Mouse (Mus musculus) limb, embryonic 13.5 days (tissue): ENCODE results near the gene Ctps. TPM values are rescaled to one million over a fixed set of nuclear protein-coding genes. Genes with fewer than 3 reads are reported as not detected.
A peak's percentile ranks its signal among the peaks of the same experiment; 100 is the strongest.
"Not testable (repeated sequence)": the region's sequence is repeated elsewhere in the genome, so short reads cannot be mapped to it uniquely, and the experiment has no call there.

ENCODE experiments used
- ATAC-seq: fragments of 200-750 bp; cut with Nextera tagmentation; 2 replicates; pipeline ENCODE4 v1.8.0; 2017; ENCODE audit warnings: low read depth, moderate number of reproducible peaks, moderate TSS enrichment; ENCODE audit not compliant: low FRiP score
- H3K27ac ChIP-seq: fragments of 300-500 bp; sonication (generic); 2 replicates; pipeline ENCODE4 v1.5.1; 2015; ENCODE audit warnings: inconsistent platforms, mild to moderate bottlenecking, moderate library complexity
- H3K27me3 ChIP-seq: fragments of 300-500 bp; sonication (generic); 2 replicates; pipeline ENCODE4 v1.6.1; 2015; ENCODE audit warnings: mild to moderate bottlenecking, inconsistent platforms
- H3K36me3 ChIP-seq: fragments of 300-500 bp; sonication (generic); 2 replicates; pipeline ENCODE4 v1.6.1; 2015; ENCODE audit warnings: inconsistent platforms, mild to moderate bottlenecking, moderate library complexity
- H3K4me1 ChIP-seq: fragments of 300-500 bp; sonication (generic); 2 replicates; pipeline ENCODE4 v1.6.1; 2015; ENCODE audit warnings: inconsistent platforms
- H3K4me2 ChIP-seq: fragments of 300-500 bp; sonication (generic); replicated peaks from 2 replicates; pipeline ENCODE4 v1.6.1; 2015; ENCODE audit warnings: inconsistent platforms, mild to moderate bottlenecking, moderate library complexity
- H3K4me3 ChIP-seq: fragments of 300-500 bp; sonication (generic); 2 replicates; pipeline ENCODE4 v1.5.1; 2015; ENCODE audit warnings: moderate library complexity, mild to moderate bottlenecking, inconsistent platforms
- H3K9ac ChIP-seq: fragments of 300-500 bp; sonication (generic); 2 replicates; pipeline ENCODE4 v1.6.1; 2015; ENCODE audit warnings: mild to moderate bottlenecking, inconsistent platforms
- H3K9me3 ChIP-seq: fragments of 300-500 bp; sonication (generic); 2 replicates; pipeline ENCODE4 v1.6.1; 2016; ENCODE audit warnings: inconsistent platforms
- WGBS: fragments of 180-500 bp; shearing (Covaris S2); methylation state at CpG from one replicate; pipeline ENCODE4 v1.1.7; 2015; 5-methylcytosine and 5-hydroxymethylcytosine counted together
- polyA plus RNA-seq: library from polyadenylated mRNA; unstranded; fragments of >200 nt; fragmentation: Nextera tagmentation; extraction: Ambion mirVana; gene quantifications from 2 replicates; pipeline ENCODE4 v1.2.1, GENCODE M21; 2015

The Ctps gene
- polyA plus RNA-seq, 1 experiment from 2014 or later, result 91.0 TPM

DNA sequence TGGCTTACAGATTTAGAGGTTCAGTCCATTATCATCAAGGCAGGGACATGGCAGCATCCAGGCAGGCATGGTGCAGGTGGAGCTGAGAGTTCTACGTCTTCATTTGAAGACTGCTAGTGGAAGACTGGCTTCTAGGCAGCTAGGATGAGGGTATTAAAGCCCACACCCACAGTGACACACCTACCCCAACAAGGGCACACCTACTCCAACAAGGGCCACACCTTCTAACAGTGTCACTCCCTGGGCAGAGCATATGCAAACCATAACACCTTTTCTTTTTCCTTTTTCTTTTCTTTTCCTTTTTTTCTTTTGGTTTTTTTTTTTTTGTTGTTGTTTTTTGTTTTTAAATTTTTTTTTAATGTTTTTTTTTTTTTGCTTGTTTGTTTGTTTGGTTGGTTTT is 26.1 kb upstream of the Ctps start:
- H3K36me3 ChIP-seq, H3K9ac ChIP-seq, H3K27ac ChIP-seq, H3K4me2 ChIP-seq, H3K4me3 ChIP-seq, ATAC-seq, H3K4me1 ChIP-seq, H3K9me3 ChIP-seq, H3K27me3 ChIP-seq: not testable (repeated sequence)
- WGBS, result 74% methylated on average over 1 of the region's 1 CpGs

DNA sequence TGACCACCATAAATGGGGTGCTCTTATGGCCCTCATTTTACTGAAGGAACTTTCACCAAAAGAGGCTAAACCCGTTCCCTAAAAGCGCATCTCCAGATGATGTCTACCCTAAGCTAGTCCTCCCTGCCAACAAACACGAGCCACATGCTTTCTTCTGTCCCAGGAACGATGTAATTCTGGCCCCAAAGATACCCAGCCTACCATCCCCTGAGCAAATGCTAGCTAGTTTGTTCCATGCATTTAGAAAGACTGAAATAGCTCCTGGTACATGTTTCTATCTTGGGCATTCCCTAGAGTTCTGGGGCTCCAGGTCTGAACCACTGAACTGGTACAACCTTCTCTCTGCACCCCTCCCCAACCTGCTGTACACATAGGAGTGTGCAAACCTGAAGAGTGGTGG is 20.9 kb upstream of the Ctps start:
- H3K27ac ChIP-seq, result no peak overlapping the region
- peaks cover 6% of the 10 kb centered on the region; the same call in 1 of the 2 replicates for H3K4me1 ChIP-seq
- peaks cover 22% of the 10 kb centered on the region for H3K27me3 ChIP-seq
- no peaks in the 10 kb centered on the region for H3K9me3 ChIP-seq
- WGBS, result 84% methylated on average over 4 of the region's 4 CpGs
- ATAC-seq, result no peak
- H3K36me3 ChIP-seq, result no peaks in the 10 kb centered on the region
- H3K4me3 ChIP-seq, result no peak overlapping the region
- H3K9ac ChIP-seq, result no peak overlapping the region
- H3K4me2 ChIP-seq, result no peak overlapping the region

DNA sequence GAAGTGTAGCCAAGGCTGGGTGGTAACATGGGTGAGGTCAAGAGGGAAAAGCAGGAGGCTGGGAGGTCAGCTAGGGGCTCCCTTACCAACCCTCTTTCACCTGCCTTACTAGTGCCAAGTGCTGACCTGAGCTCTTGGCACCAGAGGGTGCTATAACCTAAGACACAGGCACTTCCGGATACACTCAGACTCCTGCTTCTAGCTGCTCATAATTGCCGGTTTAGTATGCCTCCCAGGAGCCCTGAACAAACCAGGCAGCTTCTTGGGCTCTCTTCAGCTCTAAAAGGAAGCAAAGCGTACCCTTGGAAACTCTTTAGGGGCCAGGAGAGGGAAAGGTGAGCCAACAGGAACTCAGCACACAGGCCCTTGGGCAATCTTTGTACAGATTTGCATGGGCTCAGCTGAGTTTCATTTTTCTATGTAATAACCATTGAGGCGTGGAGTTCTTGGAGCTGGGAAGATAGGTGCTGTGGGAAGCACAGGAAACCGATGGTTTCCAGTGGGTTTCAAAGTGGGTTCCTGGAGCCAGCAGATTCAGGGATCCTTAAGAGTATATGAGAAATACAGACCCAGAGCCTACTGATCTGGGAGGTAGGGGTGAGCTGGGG is 19.8 kb upstream of the Ctps start:
- Histone ChIP-seq H3K27ac (no peak overlapping the region), H3K4me1 (peaks cover 6% of the 10 kb centered on the region; the same call in 1 of the 2 replicates), H3K9me3 (no peaks in the 10 kb centered on the region), H3K36me3 (no peaks in the 10 kb centered on the region), H3K27me3 (peaks cover 22% of the 10 kb centered on the region), H3K4me2 (peak overlapping the region; percentile 17; the same call in 1 of the 2 replicates), H3K9ac (no peak overlapping the region), H3K4me3 (no peak overlapping the region)
- ATAC-seq, result peak; percentile 81
- 25% methylated on average over 5 of the region's 5 CpGs for WGBS

DNA sequence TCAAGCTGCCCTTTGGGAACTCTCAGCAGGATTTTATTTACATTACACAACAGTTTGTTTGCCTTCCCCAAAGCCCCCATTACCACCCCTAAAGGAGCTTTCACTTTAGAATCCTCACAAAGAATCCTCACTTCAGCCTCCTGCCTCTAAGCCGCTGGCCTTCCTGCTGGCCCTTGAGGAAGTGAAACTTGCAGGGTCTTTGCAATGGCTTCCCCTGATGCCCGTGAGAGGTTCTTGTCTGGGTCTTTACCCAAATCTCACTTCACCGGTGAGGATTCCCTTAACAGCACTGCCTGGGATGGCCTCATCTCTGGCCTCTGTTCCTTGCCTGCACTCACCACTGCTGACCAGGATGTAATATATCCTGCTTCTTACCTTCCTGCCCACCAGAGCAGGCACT is 19.0 kb upstream of the Ctps start:
- Histone ChIP-seq H3K9me3 (no peaks in the 10 kb centered on the region), H3K4me1 (peaks cover 6% of the 10 kb centered on the region; the same call in 1 of the 2 replicates)
- WGBS, result 16% methylated on average over 3 of the region's 3 CpGs

DNA sequence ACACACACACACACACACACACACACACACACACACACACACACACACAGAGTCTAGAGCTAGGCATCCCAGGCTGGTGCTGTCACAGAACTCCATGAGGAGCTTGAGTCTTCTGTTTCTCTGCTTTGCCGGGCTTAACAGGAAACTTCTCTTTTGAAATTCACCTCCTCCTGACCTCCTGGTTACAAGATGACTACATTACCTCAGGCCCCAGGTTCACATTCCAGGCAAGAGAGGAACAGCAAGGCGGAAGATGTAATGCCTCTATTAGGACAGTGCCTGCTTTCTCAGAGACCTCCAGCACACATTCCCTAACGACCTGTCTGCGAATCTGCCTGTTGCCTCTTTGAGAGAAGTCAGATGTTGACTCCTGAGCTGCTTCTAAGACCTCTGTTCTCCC is 18.4 kb upstream of the Ctps start, which contains the start of gene Gm8439:
Gene Gm8439, plus strand, starts transcription at position 301 of the 400 bp plus-strand sequence.
- Histone ChIP-seq H3K9me3 (no peaks in the 10 kb centered on the region), H3K27me3 (peaks cover 22% of the 10 kb centered on the region), H3K4me3 (no peak within 1 kb of the TSS), H3K27ac (no peak within 1 kb of the TSS), H3K4me2 (no peak within 1 kb of the TSS), H3K9ac (no peak within 1 kb of the TSS), H3K36me3 (no peaks in the 10 kb centered on the region), H3K4me1 (peaks cover 6% of the 10 kb centered on the region; the same call in 1 of the 2 replicates)
- ATAC-seq, result no peak
- WGBS, result 24% methylated on average over 4 of the region's 4 CpGs

More for the DNA sequence above, 19.0 kb upstream of the Ctps start:
- H3K4me2 ChIP-seq, result no peak overlapping the region
- no peaks in the 10 kb centered on the region for H3K36me3 ChIP-seq
- ATAC-seq, result no peak
- no peak overlapping the region for H3K9ac ChIP-seq
- peaks cover 22% of the 10 kb centered on the region for H3K27me3 ChIP-seq
- H3K27ac ChIP-seq, result no peak overlapping the region
- no peak overlapping the region for H3K4me3 ChIP-seq

DNA sequence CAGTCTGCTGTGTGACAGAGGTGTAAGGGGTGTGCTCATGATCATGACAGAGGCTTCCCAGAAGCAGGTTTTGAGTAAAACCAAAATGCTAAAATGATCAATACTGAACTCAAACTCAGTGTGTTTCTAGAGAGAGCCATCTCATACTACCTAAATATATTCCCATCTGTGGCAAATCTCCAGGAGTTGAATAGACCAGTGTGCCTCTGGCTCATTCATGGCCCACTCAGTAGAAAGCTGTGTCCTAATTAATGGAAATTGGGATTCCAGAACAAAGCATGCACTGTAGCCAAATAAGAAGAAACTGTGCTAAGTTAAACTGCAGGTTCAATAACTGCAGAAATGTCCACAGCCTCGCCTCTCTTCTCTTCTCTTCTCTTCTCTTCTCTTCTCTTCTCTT is 16.9 kb upstream of the Ctps start:
- Histone ChIP-seq H3K4me1 (peaks cover 6% of the 10 kb centered on the region; the same call in 1 of the 2 replicates), H3K4me2 (no peak overlapping the region), H3K27ac (no peak overlapping the region), H3K27me3 (peaks cover 22% of the 10 kb centered on the region), H3K9me3 (no peaks in the 10 kb centered on the region), H3K9ac (no peak overlapping the region), H3K36me3 (no peaks in the 10 kb centered on the region), H3K4me3 (no peak overlapping the region)
- no peak for ATAC-seq
- 59% methylated on average over 1 of the region's 1 CpGs for WGBS

DNA sequence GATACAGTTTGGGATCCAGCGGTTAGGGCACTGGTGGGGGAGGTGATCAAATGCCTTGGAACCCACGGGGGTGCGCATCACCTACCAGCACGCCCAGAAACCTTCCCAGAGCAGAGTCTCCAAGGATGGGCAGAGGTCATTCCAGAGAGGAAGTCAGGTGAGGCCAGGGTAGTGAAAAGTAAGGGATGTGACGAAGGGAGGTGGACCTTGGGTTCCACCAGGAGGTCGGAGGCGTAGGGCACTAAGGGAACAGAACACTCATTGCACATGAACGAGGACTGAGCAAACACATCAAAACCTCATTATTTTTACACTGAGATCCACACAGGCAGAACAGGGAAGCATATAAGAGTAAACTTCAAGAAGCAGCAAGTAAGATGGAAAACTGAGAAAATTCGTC is 11.6 kb upstream of the Ctps start:
- no peak overlapping the region for H3K4me2 ChIP-seq
- no peaks in the 10 kb centered on the region for H3K9me3 ChIP-seq
- no peak for ATAC-seq
- H3K4me1 ChIP-seq, result no peaks in the 10 kb centered on the region
- no peak overlapping the region for H3K4me3 ChIP-seq
- H3K9ac ChIP-seq, result no peak overlapping the region
- H3K36me3 ChIP-seq, result no peaks in the 10 kb centered on the region
- 80% methylated on average over 9 of the region's 9 CpGs for WGBS
- no peak overlapping the region for H3K27ac ChIP-seq
- no peaks in the 10 kb centered on the region for H3K27me3 ChIP-seq

DNA sequence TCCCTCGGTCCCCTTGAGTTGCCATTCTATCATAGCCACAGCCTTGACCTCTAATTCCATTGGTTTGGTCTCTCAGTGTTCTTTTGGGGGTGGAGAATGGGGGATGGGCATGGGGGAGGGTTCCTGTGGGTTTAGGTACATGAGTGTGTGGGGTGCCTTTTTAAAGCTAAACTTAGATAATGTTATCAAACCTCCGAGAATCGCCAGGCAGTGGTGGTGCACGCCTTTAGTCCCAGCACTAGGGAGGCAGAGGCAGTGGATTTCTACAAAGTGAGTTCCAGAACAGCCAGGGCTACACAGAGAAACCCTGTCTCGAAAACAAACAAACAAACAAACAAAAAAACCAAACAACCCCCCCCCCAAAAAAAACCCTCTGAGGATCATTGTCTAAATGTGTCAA is 10.8 kb upstream of the Ctps start:
- no peaks in the 10 kb centered on the region for H3K36me3 ChIP-seq
- ATAC-seq, result no peak
- no peak overlapping the region for H3K27ac ChIP-seq
- no peak overlapping the region for H3K9ac ChIP-seq
- no peak overlapping the region for H3K4me3 ChIP-seq
- no peaks in the 10 kb centered on the region for H3K4me1 ChIP-seq
- no peak overlapping the region for H3K4me2 ChIP-seq
- no peaks in the 10 kb centered on the region for H3K9me3 ChIP-seq
- H3K27me3 ChIP-seq, result no peaks in the 10 kb centered on the region
- WGBS, result 82% methylated on average over 5 of the region's 5 CpGs

DNA sequence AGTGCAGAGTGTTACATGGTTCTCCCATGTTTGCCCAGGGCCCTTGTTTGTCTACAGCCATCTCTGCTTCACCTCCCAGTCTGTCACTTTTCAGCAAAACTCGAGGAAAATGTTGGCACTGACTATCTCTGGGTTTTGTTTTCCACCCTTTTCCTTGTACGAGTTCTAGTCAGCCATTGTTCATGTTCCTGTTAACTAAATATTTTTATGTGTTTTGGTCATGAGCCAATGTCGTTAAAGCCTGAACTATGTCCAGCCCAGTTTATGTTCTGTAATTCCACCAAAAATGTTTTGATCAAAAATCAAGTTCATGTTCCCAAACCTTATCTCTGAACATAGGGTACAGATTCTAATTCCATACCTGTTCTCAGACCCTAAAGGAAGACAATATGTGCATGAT is 1.6 kb upstream of the Ctps start:
- Histone ChIP-seq H3K4me1 (peaks cover 31% of the 10 kb centered on the region), H3K27ac (peak overlapping the region; percentile 75; the same call in 1 of the 2 replicates), H3K27me3 (no peaks in the 10 kb centered on the region), H3K36me3 (no peaks in the 10 kb centered on the region), H3K4me2 (no peak overlapping the region; the same call in 1 of the 2 replicates), H3K4me3 (no peak overlapping the region), H3K9me3 (no peaks in the 10 kb centered on the region), H3K9ac (no peak overlapping the region)
- ATAC-seq, result no peak
- WGBS, result 45% methylated on average over 3 of the region's 3 CpGs

DNA sequence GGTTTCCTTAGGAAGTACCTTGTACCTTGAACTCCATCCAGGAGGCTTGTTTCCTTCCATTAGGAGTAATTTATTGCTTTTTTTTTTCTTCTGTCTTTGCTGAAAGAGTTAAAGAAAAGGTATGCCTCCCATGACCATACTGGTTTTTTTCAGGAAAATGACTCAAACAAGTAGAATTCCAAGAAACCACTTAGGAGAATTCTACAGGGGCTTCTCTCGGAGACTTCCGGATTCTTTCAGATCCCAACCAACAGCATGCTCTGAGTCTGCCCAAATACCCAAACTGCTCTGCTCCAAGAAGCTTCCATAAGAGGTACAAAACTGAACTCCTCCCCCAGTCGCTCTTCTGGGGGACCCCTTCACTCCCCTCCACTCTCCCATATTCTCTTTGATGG is 991 bp upstream of the Ctps start:
- peaks cover 31% of the 10 kb centered on the region for H3K4me1 ChIP-seq
- peaks cover 3% of the 10 kb centered on the region; the same call in 1 of the 2 replicates for H3K36me3 ChIP-seq
- H3K27ac ChIP-seq, result peak overlapping the region; percentile 89
- H3K27me3 ChIP-seq, result no peaks in the 10 kb centered on the region
- no peaks in the 10 kb centered on the region for H3K9me3 ChIP-seq
- WGBS, result 45% methylated on average over 3 of the region's 3 CpGs
- no peak overlapping the region; the same call in 1 of the 2 replicates for H3K9ac ChIP-seq
- no peak for ATAC-seq
- H3K4me2 ChIP-seq, result peak overlapping the region; percentile 78
- H3K4me3 ChIP-seq, result peak overlapping the region; percentile 75

DNA sequence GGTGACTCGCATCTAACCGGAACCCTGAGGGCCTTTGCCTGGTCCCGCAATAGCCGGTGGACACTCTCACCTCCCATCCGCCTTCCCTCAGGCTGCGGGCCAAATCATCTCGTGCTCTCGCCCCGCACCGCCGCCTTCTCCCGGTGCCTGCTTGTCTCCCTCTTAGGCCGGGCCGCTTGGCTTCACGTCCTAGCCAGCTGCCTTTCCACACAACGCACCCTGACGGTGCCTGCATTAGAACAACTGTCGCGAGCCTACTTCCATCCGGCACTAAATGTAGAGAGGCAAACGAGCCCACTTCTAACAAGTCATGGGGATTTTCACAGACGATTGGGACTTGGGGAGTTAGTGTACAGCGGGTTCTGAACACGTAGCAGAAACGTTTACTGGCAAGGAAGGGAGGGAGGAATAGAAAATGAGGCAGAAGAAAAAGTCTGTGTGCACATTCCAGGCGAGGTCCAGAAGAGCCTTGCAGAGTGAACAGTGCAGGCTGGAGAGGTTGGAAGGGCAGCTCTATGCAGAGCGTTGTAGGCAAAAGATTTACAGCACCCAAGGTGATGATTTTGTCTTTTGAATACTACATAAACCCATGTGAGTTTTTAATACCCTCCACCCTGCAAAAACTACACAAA is 478 bp upstream of the Ctps start:
- peak overlapping the region; percentile 91 for H3K9ac ChIP-seq
- under 1% methylated on average over 27 of the region's 27 CpGs for WGBS
- no peaks in the 10 kb centered on the region for H3K27me3 ChIP-seq
- peak; percentile 62 for ATAC-seq
- peak overlapping the region; percentile 78 for H3K4me2 ChIP-seq
- peak overlapping the region; percentile 75 for H3K4me3 ChIP-seq
- peaks cover 31% of the 10 kb centered on the region for H3K4me1 ChIP-seq
- H3K27ac ChIP-seq, result peak overlapping the region; percentile 89
- peaks cover 3% of the 10 kb centered on the region; the same call in 1 of the 2 replicates for H3K36me3 ChIP-seq
- H3K9me3 ChIP-seq, result no peaks in the 10 kb centered on the region

DNA sequence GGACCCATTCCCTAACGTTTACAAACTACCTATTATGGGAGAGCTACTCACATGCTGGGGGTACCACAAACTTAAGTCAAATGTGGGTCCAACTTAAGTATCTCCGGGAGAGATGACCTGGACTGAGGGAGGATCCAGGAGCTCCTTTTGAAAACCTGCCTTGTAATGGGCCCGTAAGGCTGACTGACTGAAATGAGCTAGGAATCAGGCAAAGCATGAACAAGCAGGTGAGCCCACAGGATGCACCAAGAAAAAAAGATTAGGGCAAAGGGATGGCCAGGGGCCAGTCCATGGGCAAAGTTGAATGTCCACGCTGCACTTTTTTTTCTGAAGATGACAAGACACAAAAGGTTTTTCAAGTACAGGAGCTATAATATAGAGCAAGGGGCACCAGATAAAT is 1.1 kb downstream of the Ctps start:
- peak overlapping the region; percentile 33; the same call in 1 of the 2 replicates for H3K27ac ChIP-seq
- H3K4me3 ChIP-seq, result peak overlapping the region; percentile 75
- no peak for ATAC-seq
- peaks cover 31% of the 10 kb centered on the region for H3K4me1 ChIP-seq
- no peaks in the 10 kb centered on the region for H3K27me3 ChIP-seq
- peak overlapping the region; percentile 91 for H3K9ac ChIP-seq
- peaks cover 15% of the 10 kb centered on the region for H3K36me3 ChIP-seq
- no peaks in the 10 kb centered on the region for H3K9me3 ChIP-seq
- WGBS, result 3% methylated on average over 4 of the region's 4 CpGs
- H3K4me2 ChIP-seq, result peak overlapping the region; percentile 78
